11 mouse cellular contexts compared by ENCODE assay signal in the genomic region with DNA sequence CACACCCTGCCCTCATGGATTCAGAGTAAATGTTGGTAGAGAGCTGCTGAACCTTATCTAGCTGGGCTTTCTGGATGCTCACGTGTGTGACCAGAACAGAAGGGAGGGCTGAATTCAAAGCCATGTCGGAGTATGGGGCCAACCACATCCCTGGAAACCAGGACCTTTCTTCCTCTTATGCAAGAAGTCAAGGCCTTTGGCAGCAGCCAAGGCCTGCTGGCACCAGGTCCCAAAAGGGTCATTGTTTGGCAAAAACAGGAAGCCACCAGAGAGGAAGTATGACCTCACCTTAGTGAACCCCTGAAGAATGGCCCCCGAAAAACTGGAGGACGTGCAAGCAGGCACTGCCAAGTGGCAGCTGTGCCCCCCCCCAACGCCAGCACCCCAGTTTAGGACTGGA. TPM values are rescaled to one million over a fixed set of nuclear protein-coding genes. Genes with fewer than 3 reads are reported as not detected.
A peak's percentile ranks its signal among the peaks of the same experiment; 100 is the strongest.
DNase-seq lines count a peak whose midpoint lies in the region; ATAC-seq and TF ChIP-seq lines count a peak whose summit lies in the region.
"Had no signal": no experiment of that assay in that cellular context is flagged by ENCODE, and none has a peak within 500 bp of the region (broad histone marks: within the 10 kb centered on the region; RNA-seq: fewer than 3 reads in every experiment).

No protein-coding gene starts in this region.

- no peak for ATAC-seq in stomach, embryonic 15.5 days (ENCODE audit: insufficient read depth, low FRiP score, low read depth)
- no peak for ATAC-seq in activated CD4-positive, CD25-positive, alpha-beta regulatory T cell, adult 4 months
- ATAC-seq in midbrain, embryonic 16.5 days, result no peak
- ATAC-seq: Patski had no signal

- H3K4me1 ChIP-seq in liver, adult 2 months (ENCODE audit: control insufficient read depth, insufficient read depth, low read length), result peaks cover 27% of the 10 kb centered on the region
- H3K4me1 ChIP-seq in embryonic fibroblast, embryonic 13.5 days (ENCODE audit: control insufficient read depth, insufficient read depth, low read length), result peaks cover 22% of the 10 kb centered on the region
- H3K4me1 ChIP-seq in stomach, embryonic 15.5 days, result peaks cover 24% of the 10 kb centered on the region
- H3K4me1 ChIP-seq in midbrain, embryonic 16.5 days (ENCODE audit: control insufficient read depth, insufficient read depth, low read length), result peaks cover 14% of the 10 kb centered on the region

- no peak for TF ChIP-seq POLR2A in liver, adult 2 months (IDR thresholded peaks at IDR 0.05; ENCODE audit: extremely low read depth, insufficient read depth, low read length)
- no peak for TF ChIP-seq POLR2A in embryonic fibroblast, embryonic 13.5 days (IDR thresholded peaks at IDR 0.05; ENCODE audit: low read depth, low read length)

- no peaks in the 10 kb centered on the region for H3K36me3 ChIP-seq in liver, adult 2 months (ENCODE audit: control insufficient read depth, insufficient read depth, low read length)
- H3K36me3 ChIP-seq in stomach, embryonic 15.5 days, result no peaks in the 10 kb centered on the region
- no peaks in the 10 kb centered on the region for H3K36me3 ChIP-seq in midbrain, embryonic 16.5 days (ENCODE audit: control insufficient read depth, insufficient read depth, low read length)
- H3K36me3 ChIP-seq: embryonic facial prominence, embryonic 15.5 days; liver, embryonic 15.5 days had no signal

- no peak for TF ChIP-seq CTCF in liver, adult 2 months (IDR thresholded peaks at IDR 0.05; ENCODE audit: low read depth, low read length)
- no peak for TF ChIP-seq CTCF in embryonic fibroblast, embryonic 13.5 days (IDR thresholded peaks at IDR 0.05; ENCODE audit: borderline replicate concordance, insufficient read depth, low read length)

- no peaks in the 10 kb centered on the region for H3K27me3 ChIP-seq in liver, adult 2 months (ENCODE audit: control insufficient read depth, insufficient read depth, low read length)
- H3K27me3 ChIP-seq in stomach, embryonic 15.5 days (replicated peaks), result no peaks in the 10 kb centered on the region
- H3K27me3 ChIP-seq in midbrain, embryonic 16.5 days (ENCODE audit: control insufficient read depth, insufficient read depth, low read depth, low read length), result no peaks in the 10 kb centered on the region
- H3K27me3 ChIP-seq: embryonic facial prominence, embryonic 15.5 days; liver, embryonic 15.5 days; Patski had no signal

- peak overlapping the region; percentile 72 for H3K27ac ChIP-seq in liver, adult 2 months (replicated peaks; ENCODE audit: insufficient read depth, low read depth, low read length)
- peak overlapping the region; percentile 93 for H3K27ac ChIP-seq in embryonic fibroblast, embryonic 13.5 days (ENCODE audit: insufficient read depth, low read length)
- H3K27ac ChIP-seq in stomach, embryonic 15.5 days, result peak overlapping the region; percentile 81
- no peak overlapping the region for H3K27ac ChIP-seq in midbrain, embryonic 16.5 days (ENCODE audit: low read length)
- H3K27ac ChIP-seq: liver, embryonic 15.5 days had no signal

- no peaks in the 10 kb centered on the region for H3K9me3 ChIP-seq in stomach, embryonic 15.5 days
- no peaks in the 10 kb centered on the region for H3K9me3 ChIP-seq in midbrain, embryonic 16.5 days (replicated peaks; ENCODE audit: control insufficient read depth, low read length, poor library complexity, severe bottlenecking)
- H3K9me3 ChIP-seq: embryonic facial prominence, embryonic 15.5 days; liver, embryonic 15.5 days had no signal

- 15% methylated on average over 5 of the region's 5 CpGs for WGBS in liver, adult 2 months
- WGBS in stomach, embryonic 15.5 days, result 75% methylated on average over 5 of the region's 5 CpGs
- WGBS in midbrain, embryonic 16.5 days, result 81% methylated on average over 5 of the region's 5 CpGs

- no peak overlapping the region for H3K9ac ChIP-seq in liver, adult 2 months (ENCODE audit: low read depth, low read length)
- no peak overlapping the region for H3K9ac ChIP-seq in stomach, embryonic 15.5 days
- no peak overlapping the region for H3K9ac ChIP-seq in midbrain, embryonic 16.5 days (ENCODE audit: low read depth, low read length)
- H3K9ac ChIP-seq: embryonic facial prominence, embryonic 15.5 days; liver, embryonic 15.5 days had no signal

- no peaks in the 10 kb centered on the region for H3K79me2 ChIP-seq in liver, adult 2 months (ENCODE audit: control insufficient read depth, insufficient read depth, low read length)

- peak; percentile 85 for DNase-seq in liver, adult 2 months (ENCODE audit: extremely low read depth, low read depth, low spot score)
- no peak for DNase-seq in liver
- peak; percentile 15 to 25 for DNase-seq in kidney, postnatal 4 days
- no peak for DNase-seq in left cerebral cortex, adult 11 months (ENCODE audit: low spot score)

- no peak overlapping the region for H3K4me3 ChIP-seq in liver, adult 2 months (ENCODE audit: insufficient read depth, low read depth, low read length)
- no peak overlapping the region for H3K4me3 ChIP-seq in embryonic fibroblast, embryonic 13.5 days (ENCODE audit: insufficient read depth, low read length)
- no peak overlapping the region for H3K4me3 ChIP-seq in stomach, embryonic 15.5 days (replicated peaks)
- H3K4me3 ChIP-seq in midbrain, embryonic 16.5 days (ENCODE audit: low read depth, low read length), result no peak overlapping the region
- H3K4me3 ChIP-seq: embryonic facial prominence, embryonic 15.5 days; liver, embryonic 15.5 days had no signal

- H3K4me2 ChIP-seq in stomach, embryonic 15.5 days, result no peak overlapping the region
- H3K4me2 ChIP-seq in midbrain, embryonic 16.5 days (ENCODE audit: low read length), result no peak overlapping the region
- H3K4me2 ChIP-seq: embryonic facial prominence, embryonic 15.5 days; liver, embryonic 15.5 days had no signal

RNA-seq across cellular contexts. Expression of a gene that starts 33.5 kb away (rescaled TPM):
- total RNA-seq in liver, adult 2 months (2014; rRNA removed), result 1.5 and 4.9 TPM in 2 replicates
- polyA plus RNA-seq in liver, adult 2 months (2012; rRNA removed), result 5.2 and 7.5 TPM in 2 replicates
- 95.5 and 220 TPM in 2 replicates for polyA plus RNA-seq in embryonic fibroblast, embryonic 13.5 days (2011; ENCODE audit: insufficient read length, low read depth, missing spikeins)
- polyA plus RNA-seq in stomach, embryonic 15.5 days (2015; fragmentation: Nextera tagmentation; extraction: Ambion mirVana), result 9.8 TPM in 2 replicates
- 10 to 100 TPM; 57.2 to 89.2 TPM for polyA plus RNA-seq in activated CD4-positive, CD25-positive, alpha-beta regulatory T cell, adult 4 months (2017; shearing (Covaris generic))
- 4.6 and 4.8 TPM in 2 replicates for polyA plus RNA-seq in midbrain, embryonic 16.5 days (2015; fragmentation: Nextera tagmentation; extraction: Ambion mirVana)

Comparison
In these comparisons a context has a peak if more than half of its experiments do, and no peak if none do; other contexts are left out.
1. DNase-seq: peak in liver, adult 2 months (single experiment) and kidney, postnatal 4 days (2 of 2); none in liver (single experiment) and left cerebral cortex, adult 11 months (single experiment).